Mouse (Mus musculus) limb, embryonic 14.5 days (tissue): ENCODE data around the gene Ahctf1. TPM values are rescaled to one million over a fixed set of nuclear protein-coding genes. Genes with fewer than 3 reads are reported as not detected.

Experiments
- ATAC-seq: fragments of 200-750 bp; cut with Nextera tagmentation; 2 replicates; pipeline ENCODE4 v1.8.0; 2017; ENCODE audit warnings: low read depth, moderate number of reproducible peaks, moderate TSS enrichment; ENCODE audit not compliant: low FRiP score
- DNase-seq: peaks from one replicate; pipeline ENCODE4 v3.0.0-alpha.2; 2015; ENCODE audit warnings: low spot score
- H3K27ac ChIP-seq: fragments of 300-500 bp; sonication (generic); replicated peaks from 2 replicates; pipeline ENCODE4 v1.5.1; 2014; ENCODE audit warnings: low read depth, mild to moderate bottlenecking, low read length, moderate library complexity, mixed read lengths
- H3K27me3 ChIP-seq: fragments of 300-500 bp; sonication (generic); 2 replicates; pipeline ENCODE4 v1.6.1; 2014; ENCODE audit warnings: low read length, mixed read lengths; ENCODE audit not compliant: control insufficient read depth, insufficient read depth
- H3K36me3 ChIP-seq: fragments of 300-500 bp; sonication (generic); 2 replicates; pipeline ENCODE4 v1.6.1; 2014; ENCODE audit warnings: mild to moderate bottlenecking, low read length, moderate library complexity, mixed read lengths; ENCODE audit not compliant: control insufficient read depth, insufficient read depth
- H3K4me1 ChIP-seq: fragments of 300-500 bp; sonication (generic); 2 replicates; pipeline ENCODE4 v1.6.1; 2014; ENCODE audit warnings: antibody characterized with exemption, low read length, mixed read lengths; ENCODE audit not compliant: control insufficient read depth, insufficient read depth
- H3K4me2 ChIP-seq: fragments of 300-500 bp; sonication (generic); replicated peaks from 2 replicates; pipeline ENCODE4 v1.6.1; 2014; ENCODE audit warnings: low read depth, mild to moderate bottlenecking, low read length, moderate library complexity; ENCODE audit not compliant: severe bottlenecking
- H3K4me3 ChIP-seq: fragments of 300-500 bp; sonication (generic); replicated peaks from 2 replicates; pipeline ENCODE4 v1.5.1; 2014; ENCODE audit warnings: low read length
- H3K9ac ChIP-seq: fragments of 300-500 bp; sonication (generic); 2 replicates; pipeline ENCODE4 v1.6.1; 2014; ENCODE audit warnings: mild to moderate bottlenecking, low read depth, low read length, moderate library complexity; ENCODE audit not compliant: severe bottlenecking
- H3K9me3 ChIP-seq: fragments of 300-500 bp; sonication (generic); 2 replicates; pipeline ENCODE4 v1.6.1; 2016; ENCODE audit warnings: low read length; ENCODE audit not compliant: control insufficient read depth
- POLR2A ChIP-seq: fragments of 200-500 bp; IDR thresholded peaks from 2 replicates; pipeline ENCODE4 v1.8.0; 2012; ENCODE audit warnings: inconsistent platforms, mild to moderate bottlenecking, moderate library complexity, borderline replicate concordance; ENCODE audit not compliant: insufficient read depth, insufficient read length; ENCODE audit errors: extremely low read depth
- WGBS: fragments of 180-500 bp; shearing (Covaris S2); extraction: QIAGEN DNeasy Blood & Tissue Kit; methylation state at CpG from one replicate; pipeline ENCODE4 v1.1.7; 2014; 5-methylcytosine and 5-hydroxymethylcytosine counted together
- polyA plus RNA-seq, 2 experiments: library from polyadenylated mRNA; depleted of rRNA in 1 of 2; stranded (reverse) in 1 of 2; unstranded in 1 of 2; fragments of >200 nt; fragmentation: Nextera tagmentation in 1 of 2; extraction: Ambion mirVana in 1 of 2; gene quantifications; 2 replicates each; pipeline versions ENCODE4 v1.2.1 to v1.2.3; 2012 to 2014

The Ahctf1 gene
- polyA plus RNA-seq, 2 experiments = 28.2 to 31.5 TPM

DNA sequence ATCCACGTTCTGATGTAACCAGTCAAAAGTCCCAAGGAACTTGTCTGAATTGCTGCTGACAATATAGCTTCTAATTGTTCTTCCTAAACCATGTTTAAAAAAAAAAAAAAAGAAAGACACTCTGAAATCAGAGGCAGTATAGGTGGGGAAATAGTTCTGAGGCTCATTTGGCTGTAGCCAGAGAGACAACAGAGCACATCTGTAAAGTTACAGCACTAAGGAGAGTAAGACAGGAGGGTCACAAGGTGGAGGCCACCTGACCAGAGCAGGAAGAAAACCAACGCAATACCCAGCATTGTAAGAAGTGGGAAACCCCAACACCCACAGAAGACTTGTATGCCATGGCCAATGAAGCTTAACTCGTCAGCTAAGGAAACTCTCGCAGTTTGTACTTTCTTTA, 19.4 kb downstream of the Ahctf1 start:
- no peak for TF ChIP-seq POLR2A
- WGBS = 90% methylated on average over 4 of the region's 4 CpGs

DNA sequence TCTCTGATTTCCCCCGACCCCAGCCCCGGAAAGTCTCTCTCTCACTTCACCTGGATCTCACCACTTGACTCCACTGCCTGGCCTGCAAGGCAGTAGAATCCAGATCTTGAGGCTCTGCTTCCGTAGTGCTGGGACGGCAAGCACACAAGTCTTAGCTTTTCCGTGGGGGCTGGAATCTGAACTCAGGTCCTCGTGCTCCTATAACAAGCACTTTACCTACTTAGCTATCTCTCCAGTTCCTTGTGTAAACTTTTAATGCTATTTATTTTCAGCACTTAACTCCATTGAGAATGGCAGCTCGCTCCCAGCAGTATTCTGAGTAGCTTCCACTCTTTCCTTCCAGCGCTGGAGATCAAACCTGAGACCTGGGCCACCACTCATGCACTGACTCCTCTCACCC, 26.6 kb downstream of the Ahctf1 start:
- no peak overlapping the region for H3K27ac ChIP-seq
- H3K36me3 ChIP-seq = peaks cover 91% of the 10 kb centered on the region

More for the DNA sequence above, 19.4 kb downstream of the Ahctf1 start:
- no peak overlapping the region for H3K4me2 ChIP-seq
- no peak overlapping the region for H3K27ac ChIP-seq
- no peaks in the 10 kb centered on the region for H3K4me1 ChIP-seq
- H3K4me3 ChIP-seq = no peak overlapping the region
- H3K9ac ChIP-seq = no peak overlapping the region
- DNase-seq (no peak), ATAC-seq (no peak)
- H3K36me3 ChIP-seq = peaks cover 86% of the 10 kb centered on the region
- H3K9me3 ChIP-seq = no peaks in the 10 kb centered on the region
- H3K27me3 ChIP-seq = no peaks in the 10 kb centered on the region

DNA sequence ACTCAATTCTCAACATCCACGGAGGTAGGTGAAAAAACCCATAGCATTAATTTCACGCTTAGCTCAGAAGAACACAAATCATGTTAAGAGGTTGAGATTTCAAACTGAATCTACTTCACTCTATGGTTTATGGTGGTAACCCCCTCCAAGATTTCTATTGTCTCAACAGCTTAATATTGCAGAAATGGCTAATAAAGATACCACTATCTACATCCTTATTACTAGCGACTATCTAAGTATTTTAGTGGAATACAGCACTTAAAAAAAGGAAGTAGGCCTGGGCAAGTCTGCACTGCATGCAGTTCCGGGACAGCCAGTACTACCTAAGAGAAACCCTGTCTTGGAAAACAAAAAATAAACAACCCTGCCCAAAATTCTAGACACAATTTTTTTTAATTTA, 42.9 kb downstream of the Ahctf1 start:
- H3K9ac ChIP-seq = no peak overlapping the region
- peaks cover 89% of the 10 kb centered on the region for H3K36me3 ChIP-seq
- H3K4me1 ChIP-seq = no peaks in the 10 kb centered on the region
- no peak overlapping the region for H3K4me2 ChIP-seq
- DNase-seq (no peak), ATAC-seq (no peak)
- no peak overlapping the region for H3K27ac ChIP-seq
- TF ChIP-seq POLR2A = no peak
- H3K9me3 ChIP-seq = no peaks in the 10 kb centered on the region
- 91% methylated on average over 4 of the region's 4 CpGs for WGBS
- no peak overlapping the region for H3K4me3 ChIP-seq
- no peaks in the 10 kb centered on the region for H3K27me3 ChIP-seq

More for the DNA sequence above, 26.6 kb downstream of the Ahctf1 start:
- ATAC-seq (no peak), DNase-seq (no peak)
- no peaks in the 10 kb centered on the region for H3K27me3 ChIP-seq
- no peaks in the 10 kb centered on the region for H3K4me1 ChIP-seq
- 95% methylated on average over 8 of the region's 8 CpGs for WGBS
- no peaks in the 10 kb centered on the region for H3K9me3 ChIP-seq
- H3K9ac ChIP-seq = no peak overlapping the region
- H3K4me2 ChIP-seq = no peak overlapping the region
- no peak overlapping the region for H3K4me3 ChIP-seq
- no peak for TF ChIP-seq POLR2A

DNA sequence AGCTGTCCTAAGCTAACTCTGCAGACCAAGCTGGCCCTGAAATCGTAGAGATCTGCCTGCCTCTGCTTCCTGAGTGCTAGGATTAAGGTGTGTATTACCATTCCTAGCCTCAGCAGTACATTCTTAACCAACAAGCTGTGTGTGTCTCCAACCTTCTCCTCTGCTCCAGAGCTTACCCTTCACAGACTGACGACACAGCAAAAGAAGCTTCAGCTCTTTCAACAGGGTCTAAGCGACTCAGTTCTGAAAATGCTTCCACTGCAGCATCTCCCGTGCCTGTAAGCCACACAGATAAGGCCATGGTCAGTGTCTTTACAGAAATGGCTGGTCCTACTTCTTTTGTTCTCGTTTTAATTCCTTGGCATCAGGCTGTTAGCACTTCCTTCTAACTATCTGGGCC, 43.4 kb downstream of the Ahctf1 start:
- Histone ChIP-seq H3K4me1 (no peaks in the 10 kb centered on the region), H3K27me3 (no peaks in the 10 kb centered on the region), H3K4me3 (no peak overlapping the region), H3K9ac (no peak overlapping the region), H3K4me2 (no peak overlapping the region), H3K36me3 (peaks cover 88% of the 10 kb centered on the region), H3K9me3 (no peaks in the 10 kb centered on the region), H3K27ac (no peak overlapping the region)
- no peak for TF ChIP-seq POLR2A
- no peak for ATAC-seq
- WGBS = 97% methylated on average over 5 of the region's 5 CpGs
- DNase-seq = no peak

DNA sequence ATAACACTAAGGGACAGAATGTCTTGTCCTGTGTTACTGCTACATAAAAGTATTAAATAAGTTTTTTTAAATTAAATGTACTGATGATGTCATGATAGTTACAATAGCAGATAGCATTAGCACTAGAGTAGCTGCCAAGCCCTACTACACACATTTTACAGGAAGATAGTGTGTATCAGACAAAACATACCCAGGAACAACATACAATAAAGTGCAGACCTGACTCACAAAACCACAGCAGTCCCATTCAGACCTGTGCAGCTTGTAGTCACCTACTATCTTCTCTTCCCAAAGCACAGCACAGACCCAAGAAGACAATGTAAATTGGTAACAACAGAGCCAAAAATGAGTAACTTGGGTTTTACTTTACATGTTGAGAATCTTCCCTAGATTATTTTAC, 47.0 kb downstream of the Ahctf1 start:
- no peak for DNase-seq
- TF ChIP-seq POLR2A = no peak
- H3K27me3 ChIP-seq = no peaks in the 10 kb centered on the region
- H3K4me3 ChIP-seq = no peak overlapping the region
- H3K4me1 ChIP-seq = no peaks in the 10 kb centered on the region
- H3K4me2 ChIP-seq = no peak overlapping the region
- no peak overlapping the region for H3K9ac ChIP-seq
- ATAC-seq = no peak
- H3K27ac ChIP-seq = no peak overlapping the region
- H3K9me3 ChIP-seq = no peaks in the 10 kb centered on the region
- H3K36me3 ChIP-seq = peaks cover 87% of the 10 kb centered on the region

DNA sequence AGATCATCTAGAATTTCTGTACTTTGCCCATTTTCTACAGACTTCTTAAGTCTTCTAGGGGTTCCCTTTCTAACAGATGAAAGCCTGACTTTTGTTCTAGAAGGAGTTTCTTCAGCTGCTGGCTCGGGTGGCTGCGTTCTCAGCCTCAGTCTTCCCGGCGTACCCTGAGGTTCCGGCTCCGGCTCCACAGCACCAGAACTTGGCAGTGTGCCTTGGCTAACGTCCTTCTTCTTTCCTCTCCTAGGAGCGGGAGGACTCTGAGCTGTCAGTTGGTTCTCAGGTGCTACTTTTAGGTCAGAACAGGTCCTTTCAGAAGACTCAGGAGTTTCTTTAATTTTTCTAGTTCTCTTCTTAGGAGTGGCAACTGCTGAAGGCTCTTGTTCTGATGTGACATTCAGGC, 50.5 kb downstream of the Ahctf1 start:
- TF ChIP-seq POLR2A = no peak
- no peaks in the 10 kb centered on the region for H3K9me3 ChIP-seq
- peaks cover 78% of the 10 kb centered on the region for H3K36me3 ChIP-seq
- no peaks in the 10 kb centered on the region for H3K4me1 ChIP-seq
- ATAC-seq (no peak), DNase-seq (no peak)
- 96% methylated on average over 8 of the region's 8 CpGs for WGBS
- H3K4me2 ChIP-seq = no peak overlapping the region
- no peak overlapping the region for H3K9ac ChIP-seq
- H3K27ac ChIP-seq = no peak overlapping the region
- no peaks in the 10 kb centered on the region for H3K27me3 ChIP-seq
- no peak overlapping the region for H3K4me3 ChIP-seq
